Mouse (Mus musculus): ENCODE measurements around the gene Slbp.

- TF ChIP-seq CTCF (IDR thresholded peaks at IDR 0.05; ENCODE audit: borderline replicate concordance, insufficient read depth, low read depth, low read length) (no peak), POLR2A (IDR thresholded peaks at IDR 0.05; ENCODE audit: borderline replicate concordance, insufficient read depth, low read length) (no peak)
Measured at GRCm38 (mm10) chr5:33674439-33674838, 22.1 kb upstream of the Slbp start.
